Mouse (Mus musculus) limb, embryonic 15.5 days (tissue): ENCODE measurements at regions not wholly inside any gene's neighbourhood (a gene's known extent, or its start where the extent isn't known, plus 50 kb on each side); places are given as distances from the start of the nearest gene placed in this dataset.
A peak's percentile ranks its signal among the peaks of the same experiment; 100 is the strongest.

Experiments used
- ATAC-seq: fragments of 200-750 bp; cut with Nextera tagmentation; 2 replicates; pipeline ENCODE4 v1.8.0; 2017; ENCODE audit warnings: low read depth, moderate TSS enrichment; ENCODE audit not compliant: insufficient number of reproducible peaks, low FRiP score, low TSS enrichment
- H3K27ac ChIP-seq: fragments of 300-500 bp; sonication (generic); 2 replicates; pipeline ENCODE4 v1.5.1; 2015; ENCODE audit warnings: moderate library complexity, mild to moderate bottlenecking, inconsistent platforms
- H3K27me3 ChIP-seq: fragments of 300-500 bp; sonication (generic); 2 replicates; pipeline ENCODE4 v1.6.1; 2015; ENCODE audit warnings: inconsistent platforms
- H3K36me3 ChIP-seq: fragments of 300-500 bp; sonication (generic); 2 replicates; pipeline ENCODE4 v1.6.1; 2015; ENCODE audit warnings: inconsistent platforms
- H3K4me1 ChIP-seq: fragments of 300-500 bp; sonication (generic); 2 replicates; pipeline ENCODE4 v1.6.1; 2015; ENCODE audit warnings: inconsistent platforms
- H3K4me2 ChIP-seq: fragments of 300-500 bp; sonication (generic); 2 replicates; pipeline ENCODE4 v1.6.1; 2015; ENCODE audit warnings: mild to moderate bottlenecking, inconsistent platforms
- H3K4me3 ChIP-seq: fragments of 300-500 bp; sonication (generic); 2 replicates; pipeline ENCODE4 v1.5.1; 2015; ENCODE audit warnings: mild to moderate bottlenecking, inconsistent platforms
- H3K9ac ChIP-seq: fragments of 300-500 bp; sonication (generic); 2 replicates; pipeline ENCODE4 v1.6.1; 2015; ENCODE audit warnings: inconsistent platforms
- H3K9me3 ChIP-seq: fragments of 300-500 bp; sonication (generic); 2 replicates; pipeline ENCODE4 v1.6.1; 2016; ENCODE audit warnings: inconsistent platforms
- WGBS: fragments of 180-500 bp; shearing (Covaris S2); methylation state at CpG from one replicate; pipeline ENCODE4 v1.1.7; 2015; 5-methylcytosine and 5-hydroxymethylcytosine counted together

DNA sequence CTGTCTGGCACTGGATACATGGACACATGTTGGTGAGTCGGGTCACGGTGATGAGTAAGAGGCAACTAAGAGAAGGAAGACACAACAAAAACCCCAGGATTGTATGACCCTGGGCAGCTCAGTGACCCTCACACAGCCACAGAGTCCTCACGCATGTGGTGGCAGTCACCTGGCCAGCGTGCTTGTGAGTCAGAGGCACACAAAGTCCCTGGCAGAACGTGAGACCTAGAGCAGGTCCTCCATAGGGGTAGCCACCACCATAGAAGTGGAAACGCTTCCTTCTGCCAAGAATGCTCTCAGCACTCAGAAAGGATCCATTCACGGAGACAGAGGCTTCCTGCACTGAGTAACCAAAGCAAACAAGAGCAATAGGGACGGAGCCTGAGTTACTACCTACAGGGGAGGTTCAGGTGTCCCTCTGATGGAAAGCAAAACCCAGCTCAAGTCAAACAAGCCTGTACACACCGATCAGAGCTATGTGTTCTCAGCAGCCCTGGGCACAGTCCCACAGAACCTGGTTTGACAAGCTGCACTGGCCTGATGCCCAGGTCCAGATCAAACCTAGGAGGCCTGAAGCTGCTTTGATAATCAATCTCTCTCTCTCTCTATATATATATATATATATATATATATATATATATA lies 206.4 kb upstream of the Gm26657 start:
- no peak overlapping the region for H3K4me3 ChIP-seq
- H3K27ac ChIP-seq, result 0 out of 2 replicates have a peak overlapping the region, but pooled peaks have one; percentile 9
- ATAC-seq, result no peak
- no peak overlapping the region for H3K4me2 ChIP-seq
- no peaks in the 10 kb centered on the region for H3K27me3 ChIP-seq
- peaks cover 7% of the 10 kb centered on the region for H3K4me1 ChIP-seq
- no peaks in the 10 kb centered on the region for H3K9me3 ChIP-seq
- 54% methylated on average over 9 of the region's 9 CpGs for WGBS
- no peaks in the 10 kb centered on the region for H3K36me3 ChIP-seq
- H3K9ac ChIP-seq, result no peak overlapping the region

DNA sequence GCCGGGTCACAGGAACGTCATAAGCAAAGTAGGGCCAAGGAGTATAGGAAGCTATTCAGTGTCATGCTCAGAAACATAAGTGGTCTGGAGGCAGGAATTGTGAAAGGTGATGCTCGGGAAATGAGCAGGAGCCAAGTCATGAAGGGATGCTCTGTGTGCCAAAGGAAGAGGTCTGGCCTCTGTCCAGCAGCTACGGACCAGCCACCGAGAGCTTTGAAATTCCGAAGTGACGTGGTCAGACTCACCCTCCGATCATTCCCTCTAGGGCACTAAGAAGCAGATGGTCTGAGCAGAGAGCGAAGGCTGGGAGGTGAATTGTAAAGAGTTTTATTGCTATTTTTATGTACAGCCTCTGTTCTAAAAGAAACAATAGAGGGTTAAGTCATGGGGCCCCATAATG lies 206.9 kb upstream of the Gm26657 start:
- no peak for ATAC-seq
- H3K4me2 ChIP-seq, result no peak overlapping the region
- no peak overlapping the region for H3K4me3 ChIP-seq
- WGBS, result 34% methylated on average over 9 of the region's 9 CpGs
- no peaks in the 10 kb centered on the region for H3K9me3 ChIP-seq
- 0 out of 2 replicates have a peak overlapping the region, but pooled peaks have one; percentile 9 for H3K27ac ChIP-seq
- H3K36me3 ChIP-seq, result no peaks in the 10 kb centered on the region
- no peak overlapping the region for H3K9ac ChIP-seq
- H3K27me3 ChIP-seq, result no peaks in the 10 kb centered on the region
- peaks cover 7% of the 10 kb centered on the region for H3K4me1 ChIP-seq

DNA sequence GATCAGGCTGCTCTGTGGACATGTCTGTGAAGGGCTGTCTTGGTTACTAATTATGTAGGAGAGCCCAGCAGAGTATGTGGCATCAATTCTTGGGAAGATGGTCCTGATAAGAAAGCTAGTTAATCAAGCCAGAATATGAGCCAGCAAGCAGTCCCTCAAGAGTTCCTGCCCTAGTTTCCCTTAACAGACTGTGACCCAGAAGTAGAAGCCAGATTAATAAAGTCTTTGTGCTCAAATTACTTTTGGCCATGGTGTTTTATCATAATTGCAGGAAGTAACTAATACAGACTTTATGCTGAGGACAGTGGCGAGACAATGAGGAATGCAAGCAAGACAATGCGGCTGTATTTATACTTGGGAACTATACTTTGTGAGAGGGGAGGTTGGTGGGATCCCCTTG lies 211.3 kb upstream of the Gm26657 start:
- H3K4me1 ChIP-seq, result peaks cover 7% of the 10 kb centered on the region
- H3K27ac ChIP-seq, result no peak overlapping the region
- no peaks in the 10 kb centered on the region for H3K36me3 ChIP-seq
- no peak overlapping the region for H3K9ac ChIP-seq
- H3K4me3 ChIP-seq, result no peak overlapping the region
- no peak overlapping the region for H3K4me2 ChIP-seq
- H3K9me3 ChIP-seq, result no peaks in the 10 kb centered on the region
- WGBS, result 77% methylated on average over 2 of the region's 2 CpGs
- no peak for ATAC-seq
- H3K27me3 ChIP-seq, result no peaks in the 10 kb centered on the region

DNA sequence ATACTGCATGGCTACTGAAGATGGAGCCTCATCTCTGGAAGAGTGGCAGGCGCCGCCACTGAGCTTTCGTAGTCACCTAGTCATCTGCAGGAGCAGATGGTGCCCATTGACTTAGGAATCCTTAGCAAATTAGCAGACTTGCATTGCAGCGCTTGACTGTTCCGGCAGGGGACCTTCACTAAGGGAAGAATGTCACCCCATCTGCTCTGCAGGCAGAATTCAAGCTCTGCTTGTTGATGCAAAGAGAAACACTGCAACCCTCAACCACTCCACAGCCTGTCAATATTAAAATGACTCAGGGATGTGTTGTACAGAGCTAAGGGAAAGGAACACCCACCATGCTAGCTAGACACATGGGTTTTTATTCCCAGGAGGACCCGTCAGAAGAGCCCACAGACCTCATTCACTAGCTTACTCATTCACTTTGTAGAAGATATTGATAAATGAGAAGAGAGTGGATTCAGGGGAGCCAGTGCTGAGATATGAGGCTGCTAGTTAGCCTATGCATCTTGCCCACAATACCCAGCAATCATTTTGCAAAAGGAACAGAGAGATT lies 215.4 kb upstream of the Gm26657 start:
- ATAC-seq, result no peak
- Histone ChIP-seq H3K4me3 (no peak overlapping the region), H3K36me3 (no peaks in the 10 kb centered on the region), H3K27ac (no peak overlapping the region), H3K9ac (no peak overlapping the region), H3K27me3 (no peaks in the 10 kb centered on the region), H3K9me3 (no peaks in the 10 kb centered on the region), H3K4me1 (no peaks in the 10 kb centered on the region), H3K4me2 (no peak overlapping the region)
- WGBS, result 80% methylated on average over 6 of the region's 6 CpGs

DNA sequence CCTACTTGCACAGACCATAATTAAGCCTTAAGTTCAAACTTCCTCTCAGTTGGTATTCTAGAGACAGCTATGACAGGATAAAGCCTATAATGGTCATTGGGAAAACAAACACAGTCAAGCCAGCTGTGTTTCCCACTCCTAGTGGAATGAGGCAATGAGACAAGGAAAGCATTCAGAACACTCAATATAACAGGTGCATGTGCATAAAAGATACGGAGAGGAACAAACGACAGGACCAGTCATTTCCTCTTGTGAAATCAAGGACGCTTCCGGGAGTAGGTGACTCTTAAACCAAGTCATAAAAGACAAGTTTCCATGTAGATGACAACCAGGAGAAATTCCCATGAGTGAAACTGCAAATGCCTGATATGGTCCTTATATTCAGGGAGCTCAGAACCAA lies 232.1 kb upstream of the Gm26657 start:
- 81% methylated on average over 4 of the region's 4 CpGs for WGBS
- Histone ChIP-seq H3K9me3 (no peaks in the 10 kb centered on the region), H3K27me3 (no peaks in the 10 kb centered on the region), H3K4me1 (no peaks in the 10 kb centered on the region), H3K36me3 (no peaks in the 10 kb centered on the region), H3K9ac (no peak overlapping the region), H3K4me3 (no peak overlapping the region), H3K4me2 (no peak overlapping the region), H3K27ac (no peak overlapping the region)
- ATAC-seq, result no peak

- Histone ChIP-seq H3K27me3 (no peaks in the 10 kb centered on the region), H3K4me1 (no peaks in the 10 kb centered on the region), H3K9me3 (no peaks in the 10 kb centered on the region), H3K9ac (no peak overlapping the region), H3K36me3 (no peaks in the 10 kb centered on the region), H3K4me2 (no peak overlapping the region), H3K4me3 (no peak overlapping the region), H3K27ac (no peak overlapping the region)
- no peak for ATAC-seq
- WGBS, result 82% methylated on average over 1 of the region's 1 CpGs
Measured at GRCm38 (mm10) chr4:56506786-56507185, 233.1 kb upstream of the Gm26657 start.

- Histone ChIP-seq H3K4me1 (no peaks in the 10 kb centered on the region), H3K36me3 (no peaks in the 10 kb centered on the region), H3K27me3 (no peaks in the 10 kb centered on the region), H3K9ac (no peak overlapping the region), H3K9me3 (no peaks in the 10 kb centered on the region), H3K4me3 (no peak overlapping the region), H3K27ac (no peak overlapping the region), H3K4me2 (no peak overlapping the region)
- ATAC-seq, result no peak
- WGBS, result 60% methylated on average over 1 of the region's 1 CpGs
Measured at GRCm38 (mm10) chr4:56506067-56506466, 233.8 kb upstream of the Gm26657 start.

DNA sequence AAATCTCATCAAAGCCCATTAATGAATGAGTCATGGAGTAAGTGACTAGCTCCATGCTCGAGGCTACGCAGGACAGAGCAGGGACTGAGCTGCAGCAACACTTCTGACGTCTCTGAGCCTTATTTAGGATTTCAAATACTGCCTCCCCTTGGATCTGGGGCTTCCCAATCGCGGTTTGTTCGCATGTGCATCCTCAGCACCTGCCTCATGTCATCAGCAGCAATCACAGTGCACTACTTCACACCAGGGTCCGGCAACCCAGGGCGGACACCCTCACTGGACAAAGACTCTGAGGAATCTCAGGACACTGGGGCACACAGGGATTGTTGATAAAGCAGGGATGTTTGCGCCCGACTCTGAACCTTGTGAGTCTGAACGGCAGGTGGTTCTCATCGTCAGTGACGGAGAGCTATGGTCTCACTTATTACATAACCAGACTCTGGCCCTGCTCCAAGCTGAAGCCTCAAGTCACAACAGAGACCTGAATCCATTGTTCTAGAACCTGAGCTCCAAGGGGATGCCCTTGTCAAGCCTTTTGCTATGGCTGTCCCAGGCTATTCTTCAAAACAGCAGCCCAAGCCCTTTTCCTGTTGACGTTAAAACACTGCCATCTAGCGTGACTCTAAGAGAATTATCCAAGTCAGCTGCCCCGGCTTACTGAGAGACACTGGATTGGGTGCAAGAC lies 247.2 kb upstream of the Gm26657 start:
- H3K9ac ChIP-seq, result no peak overlapping the region
- no peak for ATAC-seq
- H3K36me3 ChIP-seq, result no peaks in the 10 kb centered on the region
- H3K4me3 ChIP-seq, result no peak overlapping the region
- WGBS, result 48% methylated on average over 16 of the region's 16 CpGs
- H3K27me3 ChIP-seq, result 0 out of 2 replicates have a peak, but pooled peaks cover 7% of the 10 kb centered on the region
- H3K4me2 ChIP-seq, result no peak overlapping the region
- H3K4me1 ChIP-seq, result 0 out of 2 replicates have a peak, but pooled peaks cover 5% of the 10 kb centered on the region
- H3K9me3 ChIP-seq, result no peaks in the 10 kb centered on the region
- no peak overlapping the region for H3K27ac ChIP-seq

DNA sequence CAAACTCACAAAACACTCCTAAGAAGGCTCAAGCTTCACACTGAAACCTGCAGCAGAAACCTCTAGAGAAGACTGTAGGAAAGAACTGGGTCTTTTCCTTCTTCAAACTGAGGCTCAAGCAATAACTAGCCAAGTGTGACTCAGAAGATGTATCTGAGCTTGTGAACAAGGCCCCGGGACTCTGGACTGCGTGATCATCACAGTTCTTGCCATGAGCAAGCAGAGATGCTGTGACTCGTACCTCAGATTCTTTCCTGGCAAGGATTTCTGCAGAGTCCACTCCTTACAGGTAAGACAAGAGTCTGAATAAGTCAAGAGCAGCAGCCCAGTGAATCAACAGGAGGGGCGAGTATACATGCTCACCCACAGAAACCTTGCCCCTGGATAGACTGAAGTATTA lies 250.5 kb upstream of the Gm26657 start:
- no peaks in the 10 kb centered on the region for H3K9me3 ChIP-seq
- no peak overlapping the region for H3K4me3 ChIP-seq
- no peak overlapping the region for H3K4me2 ChIP-seq
- H3K9ac ChIP-seq, result no peak overlapping the region
- no peak overlapping the region for H3K27ac ChIP-seq
- no peak for ATAC-seq
- H3K27me3 ChIP-seq, result 0 out of 2 replicates have a peak, but pooled peaks cover 7% of the 10 kb centered on the region
- H3K36me3 ChIP-seq, result no peaks in the 10 kb centered on the region
- H3K4me1 ChIP-seq, result 0 out of 2 replicates have a peak, but pooled peaks cover 5% of the 10 kb centered on the region
- 83% methylated on average over 4 of the region's 4 CpGs for WGBS

- ATAC-seq, result no peak
Measured at GRCm38 (mm10) chr4:56483708-56484107, 256.2 kb upstream of the Gm26657 start.

GRCm38 (mm10) chr4:56456788-56457187 lies 283.1 kb upstream of the Gm26657 start:
- Histone ChIP-seq H3K27me3 (no peaks in the 10 kb centered on the region), H3K27ac (no peak overlapping the region), H3K9ac (no peak overlapping the region), H3K4me2 (no peak overlapping the region), H3K4me1 (no peaks in the 10 kb centered on the region), H3K36me3 (no peaks in the 10 kb centered on the region), H3K9me3 (no peaks in the 10 kb centered on the region), H3K4me3 (no peak overlapping the region)
- no peak for ATAC-seq
- 84% methylated on average over 4 of the region's 4 CpGs for WGBS

More at GRCm38 (mm10) chr4:56483708-56484107, 256.2 kb upstream of the Gm26657 start:
- WGBS, result 69% methylated on average over 8 of the region's 8 CpGs
- Histone ChIP-seq H3K4me3 (no peak overlapping the region), H3K9me3 (no peaks in the 10 kb centered on the region), H3K9ac (no peak overlapping the region), H3K36me3 (no peaks in the 10 kb centered on the region), H3K4me1 (no peaks in the 10 kb centered on the region), H3K4me2 (no peak overlapping the region), H3K27me3 (no peaks in the 10 kb centered on the region), H3K27ac (no peak overlapping the region)

DNA sequence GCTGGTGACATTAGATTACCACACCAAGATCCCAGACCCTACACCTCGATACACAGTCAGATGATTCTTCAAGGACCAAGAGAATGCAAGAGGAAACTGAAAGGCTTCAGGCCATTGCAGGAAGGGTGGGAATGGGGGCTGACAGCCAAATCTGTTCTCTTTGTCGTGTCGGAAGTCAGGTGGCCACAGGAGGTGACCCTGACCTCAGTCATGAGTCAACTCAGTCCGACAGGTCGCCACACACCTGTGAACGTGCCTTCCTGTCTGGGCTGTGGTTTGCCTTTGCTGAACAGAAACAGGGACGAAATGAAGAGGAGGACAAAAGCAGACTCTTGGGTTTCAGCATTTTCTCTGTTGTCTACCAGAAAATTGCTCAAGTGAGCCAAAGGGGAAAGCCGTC lies 318.3 kb upstream of the Gm26657 start:
- Histone ChIP-seq H3K36me3 (no peaks in the 10 kb centered on the region), H3K4me3 (no peak overlapping the region), H3K4me2 (no peak overlapping the region), H3K27me3 (no peaks in the 10 kb centered on the region), H3K4me1 (no peaks in the 10 kb centered on the region), H3K27ac (no peak overlapping the region), H3K9ac (no peak overlapping the region), H3K9me3 (no peaks in the 10 kb centered on the region)
- 57% methylated on average over 8 of the region's 8 CpGs for WGBS
- no peak for ATAC-seq
